In the genomic region with DNA sequence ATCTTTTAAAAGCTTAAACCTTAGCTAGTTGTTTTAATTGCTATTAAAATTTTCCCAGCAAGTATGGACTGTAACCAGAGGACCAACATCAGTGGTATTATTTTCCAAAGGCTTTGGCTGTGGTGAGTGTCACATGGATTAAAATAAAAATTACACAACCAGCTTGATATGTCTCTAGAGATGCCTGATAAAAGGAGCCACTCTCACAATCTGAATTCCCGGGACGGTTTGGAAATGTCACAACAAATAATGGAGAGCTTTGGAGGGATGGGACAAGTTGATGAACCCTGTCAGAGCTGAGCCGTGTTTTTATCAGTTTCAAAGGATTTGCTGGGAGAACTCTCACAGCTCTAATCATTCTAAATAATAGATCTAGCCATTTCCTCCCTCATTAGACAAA, we compare ENCODE assay signal across 21 mouse cellular contexts.
A peak's percentile ranks its signal among the peaks of the same experiment; 100 is the strongest.
DNase-seq lines count a peak whose midpoint lies in the region; ATAC-seq and TF ChIP-seq lines count a peak whose summit lies in the region.
"Had no signal": no experiment of that assay in that cellular context is flagged by ENCODE, and none has a peak within 500 bp of the region (broad histone marks: within the 10 kb centered on the region; RNA-seq: fewer than 3 reads in every experiment).

No protein-coding gene starts in this region.

- H3K27ac ChIP-seq in heart, embryonic 10.5 days = no peak overlapping the region
- peak overlapping the region; percentile 67; the same call in 1 of the 2 replicates for H3K27ac ChIP-seq in heart, embryonic 15.5 days
- H3K27ac ChIP-seq in intestine, postnatal 0 days (ENCODE audit: low read depth, low read length) = no peak overlapping the region
- H3K27ac ChIP-seq: hindbrain, embryonic 14.5 days had no signal

- H3K27me3 ChIP-seq in heart, embryonic 10.5 days (ENCODE audit: insufficient read depth, poor library complexity, severe bottlenecking) = no peaks in the 10 kb centered on the region
- H3K27me3 ChIP-seq in heart, embryonic 15.5 days = no peaks in the 10 kb centered on the region
- H3K27me3 ChIP-seq in intestine, postnatal 0 days (replicated peaks; ENCODE audit: control insufficient read depth, insufficient read depth, low read length) = no peaks in the 10 kb centered on the region

- H3K9me3 ChIP-seq in heart, embryonic 10.5 days = no peaks in the 10 kb centered on the region
- no peaks in the 10 kb centered on the region for H3K9me3 ChIP-seq in heart, embryonic 15.5 days (replicated peaks)
- no peaks in the 10 kb centered on the region for H3K9me3 ChIP-seq in intestine, postnatal 0 days (ENCODE audit: control insufficient read depth)

- no peaks in the 10 kb centered on the region for H3K4me1 ChIP-seq in heart, embryonic 10.5 days
- no peaks in the 10 kb centered on the region for H3K4me1 ChIP-seq in heart, embryonic 15.5 days (replicated peaks)
- H3K4me1 ChIP-seq in intestine, postnatal 0 days (replicated peaks; ENCODE audit: control insufficient read depth, insufficient read depth, low read length) = no peaks in the 10 kb centered on the region

- DNase-seq in heart, adult 11 months = peak; percentile 91
- no peak for DNase-seq in heart, embryonic 10.5 days (ENCODE audit: low spot score)
- DNase-seq in retina, postnatal 1 day = peak; percentile 4
- no peak for DNase-seq in retina, embryonic 14.5 days (ENCODE audit: low spot score)
- peak; percentile 6 for DNase-seq in heart, postnatal 4 days
- no peak for DNase-seq in left cerebral cortex, adult 18-20 months (ENCODE audit: low spot score in 2 of 2)
- DNase-seq: adrenal gland, postnatal 36 days; B cell, adult 2 months; cerebellum, adult 2 months; forebrain, postnatal 0 days; kidney, adult 18-20 months; kidney, postnatal 4 days; lung, adult 18-20 months; lung, postnatal 14 days; spleen, adult 18-20 months; thymus, postnatal 25 days had no signal

- H3K9ac ChIP-seq in heart, embryonic 15.5 days = no peak overlapping the region
- H3K9ac ChIP-seq in intestine, postnatal 0 days (ENCODE audit: low read depth, low read length) = no peak overlapping the region
- H3K9ac ChIP-seq: forebrain, postnatal 0 days; hindbrain, embryonic 14.5 days had no signal

- no peaks in the 10 kb centered on the region for H3K36me3 ChIP-seq in heart, embryonic 10.5 days
- H3K36me3 ChIP-seq in heart, embryonic 15.5 days = no peaks in the 10 kb centered on the region
- no peaks in the 10 kb centered on the region for H3K36me3 ChIP-seq in intestine, postnatal 0 days (ENCODE audit: control insufficient read depth, insufficient read depth)

- H3K4me3 ChIP-seq in heart, embryonic 10.5 days = no peak overlapping the region
- no peak overlapping the region for H3K4me3 ChIP-seq in heart, embryonic 15.5 days
- H3K4me3 ChIP-seq in intestine, postnatal 0 days (ENCODE audit: low read depth, low read length) = no peak overlapping the region
- H3K4me3 ChIP-seq: erythroblast, embryonic 14.5 days had no signal

- H3K4me2 ChIP-seq in heart, embryonic 15.5 days = no peak overlapping the region
- H3K4me2 ChIP-seq in intestine, postnatal 0 days (replicated peaks; ENCODE audit: low read depth) = no peak overlapping the region
- H3K4me2 ChIP-seq: hindbrain, embryonic 14.5 days; liver, embryonic 11.5 days had no signal

- TF ChIP-seq CTCF in intestine, postnatal 0 days (IDR thresholded peaks at IDR 0.05; ENCODE audit: low read depth) = no peak

- WGBS in heart, embryonic 10.5 days = 40% methylated on average over 3 of the region's 3 CpGs
- 22% methylated on average over 3 of the region's 3 CpGs for WGBS in heart, embryonic 15.5 days
- WGBS in intestine, postnatal 0 days = 51% methylated on average over 3 of the region's 3 CpGs

- ATAC-seq in heart, embryonic 15.5 days (replicated peaks; ENCODE audit: insufficient number of reproducible peaks, insufficient read depth, low FRiP score, low read depth) = no peak
- no peak for ATAC-seq in intestine, postnatal 0 days
- ATAC-seq: forebrain, postnatal 0 days had no signal

Comparison
In these comparisons a context has a peak if more than half of its experiments do, and no peak if none do; other contexts are left out.
1. DNase-seq: peak in heart, adult 11 months (single experiment), retina, postnatal 1 day (single experiment) and heart, postnatal 4 days (single experiment); none in heart, embryonic 10.5 days (single experiment), retina, embryonic 14.5 days (single experiment) and left cerebral cortex, adult 18-20 months (0 of 2).